Mouse (Mus musculus): ENCODE measurements at regions not wholly inside any gene's neighbourhood (a gene's known extent, or its start where the extent isn't known, plus 50 kb on each side); places are given as distances from the start of the nearest gene placed in this dataset.

DNA sequence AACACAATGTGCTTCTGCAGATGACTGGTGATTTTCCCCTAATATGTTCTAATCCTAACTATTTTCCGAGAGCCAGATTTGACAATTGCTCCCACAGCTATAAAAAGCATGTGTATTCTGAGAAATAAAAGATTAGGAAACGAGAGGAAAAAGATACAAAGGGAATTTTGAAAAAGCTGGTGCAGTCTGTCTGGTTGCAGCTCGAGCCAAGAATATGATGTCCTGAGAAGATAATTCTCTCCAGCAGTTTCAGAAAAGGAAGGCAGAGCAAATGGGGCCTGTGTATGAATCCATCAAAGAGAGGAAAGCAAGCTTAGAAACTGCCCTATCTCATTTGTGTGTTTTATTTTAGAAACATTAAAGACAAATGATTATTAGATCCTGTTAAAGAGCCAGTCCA, 102.9 kb upstream of the Tbl1x start:
- no peak for TF ChIP-seq CTCF (IDR thresholded peaks at IDR 0.05; ENCODE audit: borderline replicate concordance, insufficient read depth, low read length)
- TF ChIP-seq POLR2A (IDR thresholded peaks at IDR 0.05; ENCODE audit: low read depth, low read length), result no peak

Data from embryonic fibroblast, embryonic 13.5 days (primary cell).